Mouse (Mus musculus): ENCODE measurements around the gene Gm14305.
A peak's percentile ranks its signal among the peaks of the same experiment; 100 is the strongest.
"Not testable (repeated sequence)": the region's sequence is repeated elsewhere in the genome, so short reads cannot be mapped to it uniquely, and the experiment has no call there.

The Gm14305 gene

GRCm38 (mm10) chr2:176708051-176708450 is at the start of gene Gm14305:
TSS of gene Gm14305 (plus strand) at chr2:176708328.
- DNase-seq (ENCODE audit: low spot score): peak; percentile 0

DNA sequence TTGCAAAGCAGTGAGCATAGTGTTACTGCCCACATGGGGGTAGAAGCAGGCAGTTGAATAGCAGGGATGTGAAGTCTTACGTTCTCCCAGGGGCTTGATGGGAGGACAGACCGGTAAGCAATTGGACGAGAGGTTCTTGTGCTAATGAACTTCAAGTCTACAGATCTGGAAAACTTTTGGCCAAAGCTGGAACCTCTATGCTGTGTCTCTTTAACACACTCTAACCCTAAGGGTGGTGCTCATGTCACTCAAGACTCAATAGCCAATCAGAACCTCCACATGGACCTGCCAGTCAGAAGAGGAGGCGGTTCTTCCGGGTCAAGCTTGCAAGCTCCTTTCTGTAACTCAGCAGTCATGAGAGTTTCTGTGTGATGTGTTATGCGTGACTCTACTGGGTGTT is 37.9 kb upstream of the Gm14305 start, which contains the start of gene Zfp973:
Gene Zfp973 (plus strand): TSS at position 301 of the 400 bp plus-strand sequence.
- not testable (repeated sequence) for DNase-seq (ENCODE audit: low spot score)

Measured in ovary, postnatal 14 days (tissue).